Mouse (Mus musculus) neural tube, embryonic 12.5 days (tissue): ENCODE measurements at regions not wholly inside any gene's neighbourhood (a gene's known extent, or its start where the extent isn't known, plus 50 kb on each side); places are given as distances from the start of the nearest gene placed in this dataset.
"Not testable (repeated sequence)": the region's sequence is repeated elsewhere in the genome, so short reads cannot be mapped to it uniquely, and the experiment has no call there.

Source experiments
- ATAC-seq: fragments of 200-750 bp; cut with Nextera tagmentation; 2 replicates; pipeline ENCODE4 v1.8.0; 2017; ENCODE audit warnings: low read depth, mild to moderate bottlenecking, moderate TSS enrichment, moderate library complexity; ENCODE audit not compliant: low FRiP score
- H3K27ac ChIP-seq: fragments of 300-500 bp; sonication (generic); 2 replicates; pipeline ENCODE4 v1.5.1; 2016
- H3K27me3 ChIP-seq: fragments of 300-500 bp; sonication (generic); replicated peaks from 2 replicates; pipeline ENCODE4 v1.6.1; 2016; ENCODE audit warnings: mild to moderate bottlenecking
- H3K36me3 ChIP-seq: fragments of 300-500 bp; sonication (generic); 2 replicates; pipeline ENCODE4 v1.6.1; 2016; ENCODE audit warnings: mild to moderate bottlenecking
- H3K4me1 ChIP-seq: fragments of 300-500 bp; sonication (generic); 2 replicates; pipeline ENCODE4 v1.6.1; 2016
- H3K4me2 ChIP-seq: fragments of 300-500 bp; sonication (generic); replicated peaks from 2 replicates; pipeline ENCODE4 v1.6.1; 2016; ENCODE audit warnings: mild to moderate bottlenecking
- H3K4me3 ChIP-seq: fragments of 300-500 bp; sonication (generic); 2 replicates; pipeline ENCODE4 v1.5.1; 2016
- H3K9ac ChIP-seq: fragments of 300-500 bp; sonication (generic); 2 replicates; pipeline ENCODE4 v1.6.1; 2016; ENCODE audit warnings: mild to moderate bottlenecking
- H3K9me3 ChIP-seq: fragments of 300-500 bp; sonication (generic); 2 replicates; pipeline ENCODE4 v1.6.1; 2016; ENCODE audit warnings: mild to moderate bottlenecking
- WGBS: fragments of 180-500 bp; shearing (Covaris S2); methylation state at CpG from one replicate; pipeline ENCODE4 v1.1.7; 2016; 5-methylcytosine and 5-hydroxymethylcytosine counted together

- H3K36me3 ChIP-seq: no peaks in the 10 kb centered on the region
- H3K4me1 ChIP-seq: no peaks in the 10 kb centered on the region
- H3K4me3 ChIP-seq: no peak overlapping the region
- ATAC-seq: no peak
- no peaks in the 10 kb centered on the region for H3K27me3 ChIP-seq
- H3K9me3 ChIP-seq: no peaks in the 10 kb centered on the region
- no peak overlapping the region for H3K27ac ChIP-seq
- H3K4me2 ChIP-seq: no peak overlapping the region
- WGBS: 87% methylated on average over 7 of the region's 7 CpGs
- H3K9ac ChIP-seq: no peak overlapping the region
Measured at GRCm38 (mm10) chr13:5614186-5614737, 247.0 kb upstream of the Klf6 start.

- 85% methylated on average over 5 of the region's 5 CpGs for WGBS
Measured at GRCm38 (mm10) chr13:5614833-5615232, 246.4 kb upstream of the Klf6 start.

GRCm38 (mm10) chr13:5615327-5615726 lies 246.0 kb upstream of the Klf6 start:
- H3K27ac ChIP-seq: no peak overlapping the region
- 75% methylated on average over 3 of the region's 3 CpGs for WGBS
- no peak overlapping the region for H3K4me3 ChIP-seq
- H3K27me3 ChIP-seq: no peaks in the 10 kb centered on the region
- H3K9ac ChIP-seq: no peak overlapping the region
- H3K4me2 ChIP-seq: no peak overlapping the region
- H3K9me3 ChIP-seq: no peaks in the 10 kb centered on the region
- H3K36me3 ChIP-seq: no peaks in the 10 kb centered on the region
- ATAC-seq: no peak
- no peaks in the 10 kb centered on the region for H3K4me1 ChIP-seq

More at GRCm38 (mm10) chr13:5614833-5615232, 246.4 kb upstream of the Klf6 start:
- H3K9ac ChIP-seq: no peak overlapping the region
- no peak overlapping the region for H3K4me3 ChIP-seq
- no peaks in the 10 kb centered on the region for H3K27me3 ChIP-seq
- no peak overlapping the region for H3K4me2 ChIP-seq
- H3K4me1 ChIP-seq: no peaks in the 10 kb centered on the region
- no peak overlapping the region for H3K27ac ChIP-seq
- ATAC-seq: no peak
- H3K9me3 ChIP-seq: no peaks in the 10 kb centered on the region
- no peaks in the 10 kb centered on the region for H3K36me3 ChIP-seq

- H3K4me2 ChIP-seq: no peak overlapping the region
- H3K36me3 ChIP-seq: no peaks in the 10 kb centered on the region
- H3K4me3 ChIP-seq: no peak overlapping the region
- no peak overlapping the region for H3K27ac ChIP-seq
- 50% methylated on average over 2 of the region's 2 CpGs for WGBS
- no peak for ATAC-seq
- no peak overlapping the region for H3K9ac ChIP-seq
- no peaks in the 10 kb centered on the region for H3K27me3 ChIP-seq
- H3K4me1 ChIP-seq: no peaks in the 10 kb centered on the region
- H3K9me3 ChIP-seq: no peaks in the 10 kb centered on the region
Measured at GRCm38 (mm10) chr13:5628124-5628523, 233.2 kb upstream of the Klf6 start.

GRCm38 (mm10) chr13:5634960-5635359 lies 226.3 kb upstream of the Klf6 start:
- no peaks in the 10 kb centered on the region for H3K9me3 ChIP-seq
- H3K4me2 ChIP-seq: no peak overlapping the region
- no peak overlapping the region for H3K9ac ChIP-seq
- 78% methylated on average over 2 of the region's 2 CpGs for WGBS
- H3K27ac ChIP-seq: no peak overlapping the region
- H3K4me1 ChIP-seq: no peaks in the 10 kb centered on the region
- no peak overlapping the region for H3K4me3 ChIP-seq
- no peak for ATAC-seq
- no peaks in the 10 kb centered on the region for H3K36me3 ChIP-seq
- H3K27me3 ChIP-seq: no peaks in the 10 kb centered on the region

- Histone ChIP-seq H3K4me2 (no peak overlapping the region), H3K27me3 (no peaks in the 10 kb centered on the region), H3K9me3 (no peaks in the 10 kb centered on the region), H3K27ac (no peak overlapping the region), H3K9ac (no peak overlapping the region), H3K36me3 (no peaks in the 10 kb centered on the region), H3K4me1 (no peaks in the 10 kb centered on the region), H3K4me3 (no peak overlapping the region)
- 86% methylated on average over 7 of the region's 7 CpGs for WGBS
- no peak for ATAC-seq
Measured at GRCm38 (mm10) chr13:5641743-5642510, 219.4 kb upstream of the Klf6 start.

GRCm38 (mm10) chr13:5648276-5648675 lies 213.0 kb upstream of the Klf6 start:
- no peak overlapping the region for H3K9ac ChIP-seq
- WGBS: 63% methylated on average over 4 of the region's 4 CpGs
- H3K9me3 ChIP-seq: no peaks in the 10 kb centered on the region
- H3K4me1 ChIP-seq: no peaks in the 10 kb centered on the region
- no peak overlapping the region for H3K4me2 ChIP-seq
- H3K27me3 ChIP-seq: no peaks in the 10 kb centered on the region
- H3K4me3 ChIP-seq: no peak overlapping the region
- no peak overlapping the region for H3K27ac ChIP-seq
- no peak for ATAC-seq
- no peaks in the 10 kb centered on the region for H3K36me3 ChIP-seq

GRCm38 (mm10) chr13:5657556-5657955 lies 203.7 kb upstream of the Klf6 start:
- Histone ChIP-seq H3K4me2 (no peak overlapping the region), H3K9me3 (no peaks in the 10 kb centered on the region), H3K36me3 (no peaks in the 10 kb centered on the region), H3K27me3 (no peaks in the 10 kb centered on the region), H3K4me1 (no peaks in the 10 kb centered on the region), H3K9ac (no peak overlapping the region), H3K27ac (no peak overlapping the region), H3K4me3 (no peak overlapping the region)
- no peak for ATAC-seq
- WGBS: 49% methylated on average over 5 of the region's 5 CpGs

GRCm38 (mm10) chr13:5666235-5667007 lies 194.9 kb upstream of the Klf6 start:
- no peak overlapping the region for H3K9ac ChIP-seq
- H3K4me1 ChIP-seq: no peaks in the 10 kb centered on the region
- no peaks in the 10 kb centered on the region for H3K36me3 ChIP-seq
- H3K27ac ChIP-seq: no peak overlapping the region
- ATAC-seq: no peak
- no peaks in the 10 kb centered on the region for H3K9me3 ChIP-seq
- H3K4me3 ChIP-seq: no peak overlapping the region
- H3K27me3 ChIP-seq: no peaks in the 10 kb centered on the region
- 87% methylated on average over 3 of the region's 3 CpGs for WGBS
- H3K4me2 ChIP-seq: no peak overlapping the region

GRCm38 (mm10) chr13:5675668-5676067 lies 185.6 kb upstream of the Klf6 start:
- Histone ChIP-seq H3K9ac (no peak overlapping the region), H3K36me3 (no peaks in the 10 kb centered on the region), H3K9me3 (no peaks in the 10 kb centered on the region), H3K4me3 (no peak overlapping the region), H3K27ac (no peak overlapping the region), H3K27me3 (no peaks in the 10 kb centered on the region), H3K4me1 (no peaks in the 10 kb centered on the region), H3K4me2 (no peak overlapping the region)
- ATAC-seq: 0 out of 2 replicates have a peak, but pooled peaks have one; percentile 41
- WGBS: 26% methylated on average over 1 of the region's 1 CpGs

GRCm38 (mm10) chr13:5690124-5690523 lies 171.2 kb upstream of the Klf6 start:
- H3K27ac ChIP-seq: no peak overlapping the region
- H3K27me3 ChIP-seq: no peaks in the 10 kb centered on the region
- H3K9ac ChIP-seq: no peak overlapping the region
- WGBS: 67% methylated on average over 4 of the region's 4 CpGs
- no peaks in the 10 kb centered on the region for H3K4me1 ChIP-seq
- H3K4me3 ChIP-seq: no peak overlapping the region
- no peaks in the 10 kb centered on the region for H3K9me3 ChIP-seq
- H3K36me3 ChIP-seq: no peaks in the 10 kb centered on the region
- ATAC-seq: no peak
- no peak overlapping the region for H3K4me2 ChIP-seq

- not testable (repeated sequence) for H3K4me3 ChIP-seq, ATAC-seq, H3K4me2 ChIP-seq, H3K4me1 ChIP-seq, H3K27me3 ChIP-seq, H3K27ac ChIP-seq, H3K36me3 ChIP-seq, H3K9me3 ChIP-seq, H3K9ac ChIP-seq
- 88% methylated on average over 2 of the region's 2 CpGs for WGBS
Measured at GRCm38 (mm10) chr13:5690680-5691079, 170.6 kb upstream of the Klf6 start.
